Mouse (Mus musculus) lung, postnatal 25 days (tissue): ENCODE data around the gene Cldn34c1.
A peak's percentile ranks its signal among the peaks of the same experiment; 100 is the strongest.
"Not testable (repeated sequence)": the region's sequence is repeated elsewhere in the genome, so short reads cannot be mapped to it uniquely, and the experiment has no call there.

Experiments
- DNase-seq: peaks from one replicate; pipeline ENCODE4 v3.0.0; 2022; ENCODE audit warnings: low spot score

Gene Cldn34c1

GRCm38 (mm10) chrX:123103291-123104260, at the start of gene Cldn34c1:
Cldn34c1 (plus strand) TSS chrX:123103495.
- DNase-seq = peak; percentile 85

GRCm38 (mm10) chrX:123087441-123087840, 15.9 kb upstream of the Cldn34c1 start:
- no peak for DNase-seq

GRCm38 (mm10) chrX:123102806-123103205, 489 bp upstream of the Cldn34c1 start:
- not testable (repeated sequence) for DNase-seq

- not testable (repeated sequence) for DNase-seq
Measured at GRCm38 (mm10) chrX:123104692-123105091, 1.4 kb downstream of the Cldn34c1 start.

- DNase-seq = not testable (repeated sequence)
Measured at GRCm38 (mm10) chrX:123222381-123222780, 119.1 kb downstream of the Cldn34c1 start, which contains the start of gene Srsx. Srsx (minus strand) TSS chrX:123222481.
